29 mouse cellular contexts compared by ENCODE assay signal in genomic region chr3:28755477-28755876, GRCm38 (mm10). TPM values are rescaled to one million over a fixed set of nuclear protein-coding genes. Genes with fewer than 3 reads are reported as not detected.
A peak's percentile ranks its signal among the peaks of the same experiment; 100 is the strongest.
DNase-seq lines count a peak whose midpoint lies in the region; ATAC-seq lines count a peak whose summit lies in the region.
"Had no signal": no experiment of that assay in that cellular context is flagged by ENCODE, and none has a peak within 500 bp of the region (broad histone marks: within the 10 kb centered on the region; RNA-seq: fewer than 3 reads in every experiment).

No protein-coding gene starts in this region.

- 67% methylated on average over 7 of the region's 7 CpGs for WGBS in embryonic facial prominence, embryonic 14.5 days
- WGBS in embryonic facial prominence, embryonic 10.5 days = 71% methylated on average over 7 of the region's 7 CpGs
- WGBS in hindbrain, embryonic 12.5 days = 66% methylated on average over 7 of the region's 7 CpGs
- 73% methylated on average over 7 of the region's 7 CpGs for WGBS in hindbrain, embryonic 10.5 days
- WGBS in neural tube, embryonic 12.5 days = 74% methylated on average over 7 of the region's 7 CpGs
- 61% methylated on average over 7 of the region's 7 CpGs for WGBS in midbrain, embryonic 15.5 days

- no peaks in the 10 kb centered on the region for H3K9me3 ChIP-seq in embryonic facial prominence, embryonic 14.5 days (ENCODE audit: control insufficient read depth, low read length)
- H3K9me3 ChIP-seq in embryonic facial prominence, embryonic 10.5 days = no peaks in the 10 kb centered on the region
- no peaks in the 10 kb centered on the region for H3K9me3 ChIP-seq in hindbrain, embryonic 12.5 days (replicated peaks)
- no peaks in the 10 kb centered on the region for H3K9me3 ChIP-seq in hindbrain, embryonic 10.5 days
- H3K9me3 ChIP-seq in neural tube, embryonic 12.5 days = no peaks in the 10 kb centered on the region
- no peaks in the 10 kb centered on the region for H3K9me3 ChIP-seq in midbrain, embryonic 15.5 days
- H3K9me3 ChIP-seq: hindbrain, embryonic 15.5 days; intestine, embryonic 15.5 days; limb, embryonic 13.5 days; lung, embryonic 15.5 days had no signal

- no peak overlapping the region for H3K9ac ChIP-seq in embryonic facial prominence, embryonic 14.5 days (ENCODE audit: low read depth, low read length)
- H3K9ac ChIP-seq in hindbrain, embryonic 12.5 days = no peak overlapping the region
- no peak overlapping the region for H3K9ac ChIP-seq in neural tube, embryonic 12.5 days
- no peak overlapping the region for H3K9ac ChIP-seq in midbrain, embryonic 15.5 days
- H3K9ac ChIP-seq: hindbrain, embryonic 15.5 days; intestine, embryonic 15.5 days; limb, embryonic 13.5 days; lung, embryonic 15.5 days had no signal

- peak; percentile 41; the same call in 1 of the 2 replicates for ATAC-seq in embryonic facial prominence, embryonic 14.5 days (ENCODE audit: low read depth)
- 0 out of 2 replicates have a peak, but pooled peaks have one; percentile 29 for ATAC-seq in hindbrain, embryonic 12.5 days (ENCODE audit: low FRiP score)
- ATAC-seq in neural tube, embryonic 12.5 days (ENCODE audit: low FRiP score, low read depth) = 0 out of 2 replicates have a peak, but pooled peaks have one; percentile 29
- peak; percentile 50; the same call in 1 of the 2 replicates for ATAC-seq in midbrain, embryonic 15.5 days (replicated peaks)
- ATAC-seq: activated CD4-positive, CD25-positive, alpha-beta regulatory T cell, adult 4 months; intestine, embryonic 15.5 days had no signal

- H3K27me3 ChIP-seq in embryonic facial prominence, embryonic 14.5 days (replicated peaks; ENCODE audit: control insufficient read depth, insufficient read depth, low read length) = no peaks in the 10 kb centered on the region
- H3K27me3 ChIP-seq in embryonic facial prominence, embryonic 10.5 days (replicated peaks; ENCODE audit: low read depth, poor library complexity, severe bottlenecking) = no peaks in the 10 kb centered on the region
- H3K27me3 ChIP-seq in hindbrain, embryonic 12.5 days = no peaks in the 10 kb centered on the region
- H3K27me3 ChIP-seq in hindbrain, embryonic 10.5 days (ENCODE audit: insufficient read depth, poor library complexity, severe bottlenecking) = no peaks in the 10 kb centered on the region
- H3K27me3 ChIP-seq in neural tube, embryonic 12.5 days (replicated peaks) = no peaks in the 10 kb centered on the region
- H3K27me3 ChIP-seq in midbrain, embryonic 15.5 days (replicated peaks) = no peaks in the 10 kb centered on the region
- H3K27me3 ChIP-seq: CH12.LX; hindbrain, embryonic 15.5 days; intestine, embryonic 15.5 days; limb, embryonic 13.5 days; lung, embryonic 15.5 days had no signal

- no peak overlapping the region for H3K27ac ChIP-seq in embryonic facial prominence, embryonic 14.5 days (replicated peaks; ENCODE audit: low read depth, low read length)
- H3K27ac ChIP-seq in embryonic facial prominence, embryonic 10.5 days (replicated peaks) = no peak overlapping the region
- no peak overlapping the region for H3K27ac ChIP-seq in hindbrain, embryonic 12.5 days
- no peak overlapping the region for H3K27ac ChIP-seq in hindbrain, embryonic 10.5 days
- H3K27ac ChIP-seq in neural tube, embryonic 12.5 days = no peak overlapping the region
- no peak overlapping the region for H3K27ac ChIP-seq in midbrain, embryonic 15.5 days
- H3K27ac ChIP-seq: hindbrain, embryonic 15.5 days; intestine, embryonic 15.5 days; limb, embryonic 13.5 days; lung, embryonic 15.5 days; stomach, postnatal 0 days had no signal

- H3K4me3 ChIP-seq in embryonic facial prominence, embryonic 14.5 days (ENCODE audit: low read depth, low read length) = no peak overlapping the region
- no peak overlapping the region for H3K4me3 ChIP-seq in embryonic facial prominence, embryonic 10.5 days
- no peak overlapping the region for H3K4me3 ChIP-seq in hindbrain, embryonic 12.5 days
- no peak overlapping the region for H3K4me3 ChIP-seq in hindbrain, embryonic 10.5 days
- no peak overlapping the region for H3K4me3 ChIP-seq in neural tube, embryonic 12.5 days
- no peak overlapping the region for H3K4me3 ChIP-seq in midbrain, embryonic 15.5 days
- H3K4me3 ChIP-seq: hindbrain, embryonic 15.5 days; intestine, embryonic 15.5 days; limb, embryonic 13.5 days; lung, embryonic 15.5 days had no signal

- H3K36me3 ChIP-seq in embryonic facial prominence, embryonic 14.5 days (ENCODE audit: control insufficient read depth, insufficient read depth, low read length) = no peaks in the 10 kb centered on the region
- no peaks in the 10 kb centered on the region for H3K36me3 ChIP-seq in embryonic facial prominence, embryonic 10.5 days (replicated peaks)
- H3K36me3 ChIP-seq in hindbrain, embryonic 12.5 days = no peaks in the 10 kb centered on the region
- no peaks in the 10 kb centered on the region for H3K36me3 ChIP-seq in hindbrain, embryonic 10.5 days
- no peaks in the 10 kb centered on the region for H3K36me3 ChIP-seq in neural tube, embryonic 12.5 days
- H3K36me3 ChIP-seq in midbrain, embryonic 15.5 days (replicated peaks) = no peaks in the 10 kb centered on the region
- H3K36me3 ChIP-seq: hindbrain, embryonic 15.5 days; intestine, embryonic 15.5 days; limb, embryonic 13.5 days; lung, embryonic 15.5 days had no signal

- H3K4me2 ChIP-seq in embryonic facial prominence, embryonic 14.5 days (ENCODE audit: low read depth, low read length) = no peak overlapping the region
- H3K4me2 ChIP-seq in hindbrain, embryonic 12.5 days (replicated peaks) = no peak overlapping the region
- no peak overlapping the region for H3K4me2 ChIP-seq in neural tube, embryonic 12.5 days (replicated peaks)
- H3K4me2 ChIP-seq in midbrain, embryonic 15.5 days = no peak overlapping the region
- H3K4me2 ChIP-seq: hindbrain, embryonic 15.5 days; intestine, embryonic 15.5 days; limb, embryonic 13.5 days; liver, embryonic 11.5 days; lung, embryonic 15.5 days had no signal

- no peak for DNase-seq in embryonic facial prominence, embryonic 14.5 days (ENCODE audit: low spot score)
- no peak for DNase-seq in embryonic facial prominence, embryonic 10.5 days (ENCODE audit: low spot score)
- DNase-seq in hindbrain, embryonic 10.5 days (ENCODE audit: low spot score) = no peak
- no peak for DNase-seq in neural tube, embryonic 10.5 days (ENCODE audit: extremely low spot score, low spot score)
- no peak for DNase-seq in frontal cortex, postnatal 10 days (ENCODE audit: low spot score in 2 of 2)
- DNase-seq: adrenal gland, adult 2 months; adrenal gland, postnatal 36 days; cerebellum, adult 2 months; cerebellum, postnatal 14 days; heart, postnatal 14 days; kidney, adult 2 months; kidney, postnatal 36 days; lung, postnatal 36 days; thymus, adult 18-20 months; thymus, postnatal 25 days had no signal

- no peaks in the 10 kb centered on the region for H3K4me1 ChIP-seq in embryonic facial prominence, embryonic 14.5 days (ENCODE audit: control insufficient read depth, insufficient read depth, low read length)
- no peaks in the 10 kb centered on the region for H3K4me1 ChIP-seq in embryonic facial prominence, embryonic 10.5 days
- no peaks in the 10 kb centered on the region for H3K4me1 ChIP-seq in hindbrain, embryonic 12.5 days
- H3K4me1 ChIP-seq in hindbrain, embryonic 10.5 days (replicated peaks) = no peaks in the 10 kb centered on the region
- H3K4me1 ChIP-seq in neural tube, embryonic 12.5 days = no peaks in the 10 kb centered on the region
- H3K4me1 ChIP-seq in midbrain, embryonic 15.5 days = no peaks in the 10 kb centered on the region
- H3K4me1 ChIP-seq: hindbrain, embryonic 15.5 days; intestine, embryonic 15.5 days; limb, embryonic 13.5 days; lung, embryonic 15.5 days had no signal

RNA-seq across cellular contexts. Expression of gene Eif5a2, which starts 25.6 kb away (rescaled TPM):
- 10.4 and 11.7 TPM in 2 replicates for polyA plus RNA-seq in embryonic facial prominence, embryonic 14.5 days (2014; fragmentation: Nextera tagmentation; extraction: Ambion mirVana)
- 12.9 and 13.5 TPM in 2 replicates for polyA plus RNA-seq in embryonic facial prominence, embryonic 10.5 days (2016; fragmentation: Nextera tagmentation; extraction: Ambion mirVana)
- 16.0 and 18.6 TPM in 2 replicates for polyA plus RNA-seq in hindbrain, embryonic 12.5 days (2016; fragmentation: Nextera tagmentation; extraction: Ambion mirVana)
- 13.4 and 14.0 TPM in 2 replicates for polyA plus RNA-seq in hindbrain, embryonic 10.5 days (2016; fragmentation: Nextera tagmentation; extraction: Ambion mirVana)
- polyA plus RNA-seq in neural tube, embryonic 12.5 days (2016; fragmentation: Nextera tagmentation; extraction: Ambion mirVana) = 11.7 and 13.9 TPM in 2 replicates
- 8.3 and 8.9 TPM in 2 replicates for polyA plus RNA-seq in midbrain, embryonic 15.5 days (2015; fragmentation: Nextera tagmentation; extraction: Ambion mirVana)

RNA-seq across cellular contexts. Expression of gene Rpl22l1, which starts 49.8 kb away (rescaled TPM):
- 509 and 603 TPM in 2 replicates for polyA plus RNA-seq in embryonic facial prominence, embryonic 14.5 days (2014; fragmentation: Nextera tagmentation; extraction: Ambion mirVana)
- polyA plus RNA-seq in embryonic facial prominence, embryonic 10.5 days (2016; fragmentation: Nextera tagmentation; extraction: Ambion mirVana) = 318 and 326 TPM in 2 replicates
- 300 and 365 TPM in 2 replicates for polyA plus RNA-seq in hindbrain, embryonic 12.5 days (2016; fragmentation: Nextera tagmentation; extraction: Ambion mirVana)
- polyA plus RNA-seq in hindbrain, embryonic 10.5 days (2016; fragmentation: Nextera tagmentation; extraction: Ambion mirVana) = 307 and 321 TPM in 2 replicates
- polyA plus RNA-seq in neural tube, embryonic 12.5 days (2016; fragmentation: Nextera tagmentation; extraction: Ambion mirVana) = 296 and 315 TPM in 2 replicates
- 172 and 192 TPM in 2 replicates for polyA plus RNA-seq in midbrain, embryonic 15.5 days (2015; fragmentation: Nextera tagmentation; extraction: Ambion mirVana)

RNA-seq across cellular contexts. Expression of gene Slc2a2, which starts 57.8 kb away (rescaled TPM):
- 0.12 TPM in 1 of 2 replicates, not detected in the other for polyA plus RNA-seq in embryonic facial prominence, embryonic 14.5 days (2014; fragmentation: Nextera tagmentation; extraction: Ambion mirVana)
- 0.04 TPM in 2 replicates for polyA plus RNA-seq in embryonic facial prominence, embryonic 10.5 days (2016; fragmentation: Nextera tagmentation; extraction: Ambion mirVana)
- 0.31 TPM in 1 of 2 replicates, not detected in the other for polyA plus RNA-seq in hindbrain, embryonic 12.5 days (2016; fragmentation: Nextera tagmentation; extraction: Ambion mirVana)
- polyA plus RNA-seq in hindbrain, embryonic 10.5 days (2016; fragmentation: Nextera tagmentation; extraction: Ambion mirVana) = not detected in 2 replicates
- polyA plus RNA-seq in neural tube, embryonic 12.5 days (2016; fragmentation: Nextera tagmentation; extraction: Ambion mirVana) = 0.04 and 0.11 TPM in 2 replicates
- 0.10 TPM in 1 of 2 replicates, not detected in the other for polyA plus RNA-seq in midbrain, embryonic 15.5 days (2015; fragmentation: Nextera tagmentation; extraction: Ambion mirVana)
- polyA plus RNA-seq: C2C12; embryonic facial prominence, embryonic 11.5 days; heart, embryonic 14.5 days had no signal
